In genomic region chr3:129553173-129553572, GRCm38 (mm10) we compare ENCODE assay signal across 12 mouse cellular contexts. TPM values are rescaled to one million over a fixed set of nuclear protein-coding genes. Genes with fewer than 3 reads are reported as not detected.
DNase-seq lines count a peak whose midpoint lies in the region; ATAC-seq and TF ChIP-seq lines count a peak whose summit lies in the region.
"Had no signal": no experiment of that assay in that cellular context is flagged by ENCODE, and none has a peak within 500 bp of the region (broad histone marks: within the 10 kb centered on the region; RNA-seq: fewer than 3 reads in every experiment).

No protein-coding gene starts in this region.

- 19% methylated on average over 9 of the region's 9 CpGs for WGBS in liver, embryonic 12.5 days (ENCODE audit: insufficient replicate concordance)

- peak; percentile 89 for ATAC-seq in G1E (ENCODE audit: extremely low read depth, insufficient number of reproducible peaks, low FRiP score, poor library complexity, severe bottlenecking)
- ATAC-seq in liver, embryonic 12.5 days: peak; percentile 81
- ATAC-seq: hindbrain, embryonic 16.5 days had no signal

- peak; percentile 89 for DNase-seq in 416B (ENCODE audit: low read depth)
- no peak for DNase-seq in G1E (ENCODE audit: low spot score)
- DNase-seq in spleen, adult 18-20 months: peak; percentile 55 to 59
- DNase-seq in cerebellum, adult 9-11 months: no peak
- no peak for DNase-seq in adrenal gland, postnatal 4 days (ENCODE audit: low spot score in 2 of 2)
- no peak for DNase-seq in urinary bladder, adult 2 months (ENCODE audit: low spot score)
- no peak for DNase-seq in adrenal gland, adult (ENCODE audit: inconsistent age in 2 of 2, low spot score in 1 of 2)
- DNase-seq: gastrocnemius, postnatal 14 days had no signal

- H3K4me1 ChIP-seq in G1E (ENCODE audit: insufficient read depth, low read depth, low read length): peaks cover 3% of the 10 kb centered on the region; the same call in 1 of the 2 replicates
- peaks cover 60% of the 10 kb centered on the region for H3K4me1 ChIP-seq in liver, embryonic 12.5 days

- H3K27me3 ChIP-seq in G1E (ENCODE audit: insufficient read depth, low read length): no peaks in the 10 kb centered on the region
- H3K27me3 ChIP-seq in liver, embryonic 12.5 days (replicated peaks): no peaks in the 10 kb centered on the region
- H3K27me3 ChIP-seq: embryonic facial prominence, embryonic 13.5 days; limb, embryonic 13.5 days had no signal

- no peak for TF ChIP-seq CTCF in G1E (IDR thresholded peaks at IDR 0.05; ENCODE audit: low read depth, low read length)

- H3K9ac ChIP-seq in liver, embryonic 12.5 days: no peak overlapping the region
- H3K9ac ChIP-seq: embryonic facial prominence, embryonic 13.5 days; limb, embryonic 13.5 days had no signal

- H3K27ac ChIP-seq in liver, embryonic 12.5 days: peak overlapping the region; percentile 20; the same call in 1 of the 2 replicates
- H3K27ac ChIP-seq: embryonic facial prominence, embryonic 13.5 days; limb, embryonic 13.5 days had no signal

- H3K4me2 ChIP-seq in liver, embryonic 12.5 days: peak overlapping the region; percentile 55
- H3K4me2 ChIP-seq: embryonic facial prominence, embryonic 13.5 days; limb, embryonic 13.5 days had no signal

- peaks cover 81% of the 10 kb centered on the region for H3K36me3 ChIP-seq in G1E (replicated peaks)
- peaks cover 12% of the 10 kb centered on the region; the same call in 1 of the 2 replicates for H3K36me3 ChIP-seq in liver, embryonic 12.5 days
- H3K36me3 ChIP-seq: embryonic facial prominence, embryonic 13.5 days; limb, embryonic 13.5 days had no signal

- no peak overlapping the region for H3K4me3 ChIP-seq in G1E (ENCODE audit: low read depth, low read length)
- peak overlapping the region; percentile 11; the same call in 1 of the 2 replicates for H3K4me3 ChIP-seq in liver, embryonic 12.5 days
- H3K4me3 ChIP-seq: embryonic facial prominence, embryonic 13.5 days; limb, embryonic 13.5 days had no signal

- H3K9me3 ChIP-seq in G1E (replicated peaks): no peaks in the 10 kb centered on the region
- no peaks in the 10 kb centered on the region for H3K9me3 ChIP-seq in liver, embryonic 12.5 days (replicated peaks)
- H3K9me3 ChIP-seq: embryonic facial prominence, embryonic 13.5 days; limb, embryonic 13.5 days had no signal

RNA-seq across cellular contexts. Expression of gene Elovl6, which starts 21.0 kb away (rescaled TPM):
- 20.4 and 20.6 TPM in 2 replicates for total RNA-seq in G1E (2014; fragmentation: Nextera tagmentation)
- 17.5 and 20.4 TPM in 2 replicates for total RNA-seq in G1E (2017)
- polyA plus RNA-seq in G1E (2012): 2.3 TPM in 2 replicates
- polyA plus RNA-seq in liver, embryonic 12.5 days (2016; fragmentation: Nextera tagmentation; extraction: Ambion mirVana): 14.3 and 14.8 TPM in 2 replicates
- total RNA-seq in adrenal gland, postnatal 4 days (2021): 10 to 100 TPM; 19.4 to 24.2 TPM
- 29.1 and 34.2 TPM in 2 replicates for polyA plus RNA-seq in urinary bladder, adult 2 months (2012; rRNA removed)

Comparison
In these comparisons a context has a peak if more than half of its experiments do, and no peak if none do; other contexts are left out.
1. DNase-seq: peak in 416B (single experiment) and spleen, adult 18-20 months (2 of 2); none in G1E (single experiment), cerebellum, adult 9-11 months (single experiment), adrenal gland, postnatal 4 days (0 of 2), urinary bladder, adult 2 months (single experiment) and adrenal gland, adult (0 of 2).